Mouse (Mus musculus): ENCODE measurements around the gene Nrcam.

DNA sequence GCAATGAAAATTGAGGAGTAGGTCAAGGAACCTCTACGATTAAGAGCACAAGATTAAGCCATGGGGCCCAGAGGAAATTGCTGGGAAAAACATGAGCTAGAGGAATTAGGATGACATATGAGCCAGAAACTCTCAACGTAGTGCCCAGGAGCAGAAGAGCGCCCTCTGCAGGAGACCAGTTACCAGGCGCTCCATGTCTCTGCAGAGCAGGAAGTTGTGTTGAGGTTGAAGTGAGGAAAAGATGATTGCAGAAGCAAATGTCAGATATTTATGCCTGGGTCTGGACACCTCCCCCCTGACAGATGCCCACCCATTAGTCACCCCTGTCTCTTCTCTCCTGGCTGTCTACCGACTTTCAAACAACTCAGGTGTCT is 274.3 kb downstream of the Nrcam start:
- TF ChIP-seq EP300 (IDR thresholded peaks at IDR 0.05; ENCODE audit: low read depth) = no peak
- TF ChIP-seq CTCF (IDR thresholded peaks at IDR 0.05; ENCODE audit: low read depth) = peak; percentile 38

Measured in liver, embryonic 14.5 days (tissue).